Mouse (Mus musculus) kidney, adult 2 months (tissue): ENCODE measurements around the gene Vwa7.

Experiments
- CTCF ChIP-seq: fragments of 200-500 bp; conservative IDR thresholded peaks from 2 replicates; pipeline ENCODE4 v1.5.1; 2011; ENCODE audit warnings: low read depth, mild to moderate bottlenecking, control low read depth, low read length, moderate library complexity, mixed read lengths; ENCODE audit not compliant: insufficient read depth, insufficient read length
- POLR2A ChIP-seq: fragments of 200-500 bp; IDR thresholded peaks from one replicate; pipeline ENCODE4 v1.6.1; 2011; ENCODE audit warnings: low read depth, low read length, control low read depth

DNA sequence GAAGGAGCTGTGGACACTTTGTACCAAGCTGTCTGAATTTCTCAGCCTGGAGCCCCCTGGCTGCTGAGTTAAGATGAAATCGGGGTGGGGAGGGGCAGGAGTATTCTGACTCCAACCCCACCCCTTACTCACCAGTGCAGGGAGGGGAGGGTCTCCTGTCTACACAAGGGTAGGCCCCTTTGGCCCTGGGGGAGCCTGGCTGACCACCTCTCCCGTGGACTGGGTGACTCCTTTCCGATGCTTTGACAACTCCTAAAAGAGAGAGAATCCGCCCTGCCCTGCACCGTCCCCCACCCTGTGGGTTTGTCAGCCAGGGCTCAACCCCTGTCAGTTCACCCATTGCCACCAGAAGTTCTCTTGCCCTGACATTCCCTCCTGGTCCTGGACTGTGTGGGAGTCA, 9.8 kb downstream of the Vwa7 start:
- TF ChIP-seq CTCF: no peak
- TF ChIP-seq POLR2A: no peak
